Mouse (Mus musculus) erythroid progenitor cell, adult 5-6 weeks (primary cell): ENCODE measurements around the gene Rnf225. TPM values are rescaled to one million over a fixed set of nuclear protein-coding genes. Genes with fewer than 3 reads are reported as not detected.

ENCODE experiments used
- ATAC-seq: replicated peaks from 2 replicates; pipeline ENCODE4 v1.8.0; 2016; ENCODE audit warnings: moderate number of reproducible peaks, mild to moderate bottlenecking, moderate TSS enrichment, inconsistent platforms; ENCODE audit not compliant: poor library complexity, low FRiP score, severe bottlenecking
- total RNA-seq, 2 experiments: library from RNA; stranded (forward) in 1 of 2; stranded (reverse) in 1 of 2; fragments of 150-400 nt in 1 of 2; fragments of 186-747, 209-891 nt in 1 of 2; gene quantifications; 2 replicates each; pipeline versions ENCODE4 v1.2.3 to v1.2.4; 2015 to 2017; ENCODE audit warnings: low replicate concordance in 2 of 2

The Rnf225 gene
- total RNA-seq, 2 experiments from 2014 or later = 0.42 TPM; not detected in 1

- no peak for ATAC-seq
Observed at GRCm38 (mm10) chr7:12978931-12979722, 51.9 kb downstream of the Rnf225 start.

DNA sequence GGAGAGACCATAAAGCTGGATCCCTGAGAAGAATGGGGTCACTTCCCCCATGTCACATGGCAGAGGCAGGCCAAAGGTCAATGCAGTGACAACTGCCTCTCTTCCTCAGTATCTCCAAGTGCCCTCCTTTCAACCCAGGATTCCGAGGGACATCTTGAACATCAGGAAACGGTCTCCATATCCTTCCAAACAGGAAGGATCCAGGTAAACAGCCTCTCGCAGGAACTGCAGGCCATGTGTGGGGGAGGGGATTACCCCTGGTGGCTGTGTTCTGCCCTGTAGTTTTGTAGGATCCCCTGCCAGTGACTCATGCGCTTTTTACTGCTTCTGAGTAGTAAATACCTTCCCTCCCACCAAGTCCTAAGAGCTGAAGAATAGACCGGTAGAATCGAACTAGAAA, 52.6 kb downstream of the Rnf225 start:
- ATAC-seq = no peak

DNA sequence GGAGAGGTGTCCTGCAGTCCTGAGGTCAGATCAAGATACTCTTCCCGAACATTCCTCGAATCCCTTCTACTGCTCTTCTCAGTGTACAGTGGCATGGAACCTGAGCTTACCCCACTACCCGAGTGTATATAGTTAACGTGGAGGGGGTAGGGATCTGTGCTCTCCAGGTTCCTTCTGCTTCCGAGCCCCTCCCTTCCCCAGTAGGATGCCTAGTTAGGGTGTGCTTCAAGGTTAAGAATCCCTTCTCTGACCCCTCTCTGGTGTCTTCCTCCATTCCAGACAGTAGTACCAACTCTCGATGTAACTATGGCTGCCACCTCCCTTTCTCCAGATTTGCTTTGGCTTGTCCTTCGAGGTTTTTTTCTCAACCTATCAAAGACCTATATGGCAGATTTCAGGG, 53.1 kb downstream of the Rnf225 start:
- ATAC-seq = no peak

Other genes with a start within 250 kb of the Rnf225 start
- not detected in 2 replicates for gene Vmn2r55, start 242.4 kb upstream of the Rnf225 start, total RNA-seq (2015; ENCODE audit: low replicate concordance)
- not detected in 2 replicates for gene Vmn2r55, start 242.4 kb upstream of the Rnf225 start, total RNA-seq (2017; ENCODE audit: low replicate concordance)
- gene Vmn2r56, start 192.4 kb upstream of the Rnf225 start, total RNA-seq (2015; ENCODE audit: low replicate concordance) = not detected in 2 replicates
- gene Vmn2r56, start 192.4 kb upstream of the Rnf225 start, total RNA-seq (2017; ENCODE audit: low replicate concordance) = not detected in 2 replicates
- gene Zscan18, start 123.8 kb upstream of the Rnf225 start, total RNA-seq (2015; ENCODE audit: low replicate concordance) = not detected in 2 replicates
- not detected in 2 replicates for gene Zscan18, start 123.8 kb upstream of the Rnf225 start, total RNA-seq (2017; ENCODE audit: low replicate concordance)
- 6.5 and 15.5 TPM in 2 replicates for gene Zfp329, start 108.6 kb upstream of the Rnf225 start, total RNA-seq (2015; ENCODE audit: low replicate concordance)
- 3.1 and 4.5 TPM in 2 replicates for gene Zfp329, start 108.6 kb upstream of the Rnf225 start, total RNA-seq (2017; ENCODE audit: low replicate concordance)
- 14.3 and 14.4 TPM in 2 replicates for gene Zfp110, start 92.7 kb upstream of the Rnf225 start, total RNA-seq (2015; ENCODE audit: low replicate concordance)
- gene Zfp110, start 92.7 kb upstream of the Rnf225 start, total RNA-seq (2017; ENCODE audit: low replicate concordance) = 16.6 and 20.9 TPM in 2 replicates
- 0.72 and 0.84 TPM in 2 replicates for gene Zfp128, start 46.2 kb upstream of the Rnf225 start, total RNA-seq (2015; ENCODE audit: low replicate concordance)
- 1.0 and 1.9 TPM in 2 replicates for gene Zfp128, start 46.2 kb upstream of the Rnf225 start, total RNA-seq (2017; ENCODE audit: low replicate concordance)
- 0.72 and 10.5 TPM in 2 replicates for gene Zscan22, start 29.6 kb upstream of the Rnf225 start, total RNA-seq (2015; ENCODE audit: low replicate concordance)
- 1.4 TPM in 1 of 2 replicates, not detected in the other for gene Zscan22, start 29.6 kb upstream of the Rnf225 start, total RNA-seq (2017; ENCODE audit: low replicate concordance)
- gene Rps5, start 5.1 kb upstream of the Rnf225 start, total RNA-seq (2015; ENCODE audit: low replicate concordance) = 579 and 738 TPM in 2 replicates
- 178 and 253 TPM in 2 replicates for gene Rps5, start 5.1 kb upstream of the Rnf225 start, total RNA-seq (2017; ENCODE audit: low replicate concordance)
- 0.42 and 0.72 TPM in 2 replicates for gene Zfp324, start 38.4 kb downstream of the Rnf225 start, total RNA-seq (2015; ENCODE audit: low replicate concordance)
- gene Zfp324, start 38.4 kb downstream of the Rnf225 start, total RNA-seq (2017; ENCODE audit: low replicate concordance) = 1.4 and 1.7 TPM in 2 replicates
- gene Zfp446, start 50.4 kb downstream of the Rnf225 start, total RNA-seq (2015; ENCODE audit: low replicate concordance) = 0.72 and 5.9 TPM in 2 replicates
- gene Zfp446, start 50.4 kb downstream of the Rnf225 start, total RNA-seq (2017; ENCODE audit: low replicate concordance) = 0.39 and 0.68 TPM in 2 replicates
- not detected in 2 replicates for gene Slc27a5, start 70.8 kb downstream of the Rnf225 start, total RNA-seq (2015; ENCODE audit: low replicate concordance)
- not detected in 2 replicates for gene Slc27a5, start 70.8 kb downstream of the Rnf225 start, total RNA-seq (2017; ENCODE audit: low replicate concordance)
- gene Trim28, start 71.7 kb downstream of the Rnf225 start, total RNA-seq (2015; ENCODE audit: low replicate concordance) = 194 and 220 TPM in 2 replicates
- gene Trim28, start 71.7 kb downstream of the Rnf225 start, total RNA-seq (2017; ENCODE audit: low replicate concordance) = 137 and 141 TPM in 2 replicates
- 4.0 and 10.1 TPM in 2 replicates for gene Zbtb45, start 82.6 kb downstream of the Rnf225 start, total RNA-seq (2015; ENCODE audit: low replicate concordance)
- gene Zbtb45, start 82.6 kb downstream of the Rnf225 start, total RNA-seq (2017; ENCODE audit: low replicate concordance) = 6.7 and 7.6 TPM in 2 replicates
- 116 and 138 TPM in 2 replicates for gene Chmp2a, start 107.4 kb downstream of the Rnf225 start, total RNA-seq (2015; ENCODE audit: low replicate concordance)
- gene Chmp2a, start 107.4 kb downstream of the Rnf225 start, total RNA-seq (2017; ENCODE audit: low replicate concordance) = 125 and 153 TPM in 2 replicates
- 70.0 and 96.9 TPM in 2 replicates for gene Ube2m, start 110.9 kb downstream of the Rnf225 start, total RNA-seq (2015; ENCODE audit: low replicate concordance)
- 61.0 and 94.6 TPM in 2 replicates for gene Ube2m, start 110.9 kb downstream of the Rnf225 start, total RNA-seq (2017; ENCODE audit: low replicate concordance)
- gene Mzf1, start 127.3 kb downstream of the Rnf225 start, total RNA-seq (2015; ENCODE audit: low replicate concordance) = not detected in 2 replicates
- gene Mzf1, start 127.3 kb downstream of the Rnf225 start, total RNA-seq (2017; ENCODE audit: low replicate concordance) = not detected in 2 replicates
- gene Vmn1r85, start 167.8 kb downstream of the Rnf225 start, total RNA-seq (2015; ENCODE audit: low replicate concordance) = not detected in 2 replicates
- gene Vmn1r85, start 167.8 kb downstream of the Rnf225 start, total RNA-seq (2017; ENCODE audit: low replicate concordance) = not detected in 2 replicates
- not detected in 2 replicates for gene Vmn1r86, start 192.5 kb downstream of the Rnf225 start, total RNA-seq (2015; ENCODE audit: low replicate concordance)
- gene Vmn1r86, start 192.5 kb downstream of the Rnf225 start, total RNA-seq (2017; ENCODE audit: low replicate concordance) = not detected in 2 replicates
- not detected in 2 replicates for gene Vmn1r87, start 212.7 kb downstream of the Rnf225 start, total RNA-seq (2015; ENCODE audit: low replicate concordance)
- not detected in 2 replicates for gene Vmn1r87, start 212.7 kb downstream of the Rnf225 start, total RNA-seq (2017; ENCODE audit: low replicate concordance)
- gene Vmn1r88, start 232.2 kb downstream of the Rnf225 start, total RNA-seq (2015; ENCODE audit: low replicate concordance) = not detected in 2 replicates
- not detected in 2 replicates for gene Vmn1r88, start 232.2 kb downstream of the Rnf225 start, total RNA-seq (2017; ENCODE audit: low replicate concordance)